Mouse (Mus musculus) lung, embryonic 14.5 days (tissue): Measurements from ENCODE around the gene Tmem201. TPM values are rescaled to one million over a fixed set of nuclear protein-coding genes. Genes with fewer than 3 reads are reported as not detected.

Source experiments
- ATAC-seq: fragments of 200-750 bp; cut with Nextera tagmentation; 2 replicates; pipeline ENCODE4 v1.8.0; 2017; ENCODE audit warnings: mild to moderate bottlenecking, moderate TSS enrichment, moderate library complexity; ENCODE audit not compliant: insufficient read depth
- DNase-seq: peaks from one replicate; pipeline ENCODE4 v3.0.0-alpha.2; 2015
- H3K27ac ChIP-seq: fragments of 300-500 bp; sonication (generic); 2 replicates; pipeline ENCODE4 v1.5.1; 2014; ENCODE audit warnings: low read depth, mild to moderate bottlenecking, moderate library complexity
- H3K27me3 ChIP-seq: fragments of 300-500 bp; sonication (generic); 2 replicates; pipeline ENCODE4 v1.6.1; 2014; ENCODE audit warnings: low read length, control low read depth; ENCODE audit not compliant: insufficient read depth
- H3K36me3 ChIP-seq: fragments of 300-500 bp; sonication (generic); 2 replicates; pipeline ENCODE4 v1.6.1; 2014; ENCODE audit warnings: control low read depth; ENCODE audit not compliant: insufficient read depth
- H3K4me1 ChIP-seq: fragments of 300-500 bp; sonication (generic); 2 replicates; pipeline ENCODE4 v1.6.1; 2014; ENCODE audit warnings: antibody characterized with exemption, control low read depth; ENCODE audit not compliant: insufficient read depth
- H3K4me2 ChIP-seq: fragments of 300-500 bp; sonication (generic); 2 replicates; pipeline ENCODE4 v1.6.1; 2014; ENCODE audit warnings: mild to moderate bottlenecking
- H3K4me3 ChIP-seq: fragments of 300-500 bp; sonication (generic); 2 replicates; pipeline ENCODE4 v1.5.1; 2014; ENCODE audit warnings: low read depth, low read length
- H3K9ac ChIP-seq: fragments of 300-500 bp; sonication (generic); 2 replicates; pipeline ENCODE4 v1.6.1; 2014
- H3K9me3 ChIP-seq: fragments of 300-500 bp; sonication (generic); 2 replicates; pipeline ENCODE4 v1.6.1; 2016; ENCODE audit warnings: low read depth, low read length, control low read depth
- CTCF ChIP-seq: IDR thresholded peaks from 2 replicates; pipeline ENCODE4 v1.5.1; 2016; ENCODE audit warnings: antibody characterized with exemption, low read depth
- WGBS: fragments of 180-500 bp; shearing (Covaris S2); extraction: QIAGEN DNeasy Blood & Tissue Kit; methylation state at CpG from one replicate; pipeline ENCODE4 v1.1.7; 2014; 5-methylcytosine and 5-hydroxymethylcytosine counted together
- polyA plus RNA-seq: library from polyadenylated mRNA; unstranded; fragments of >200 nt; fragmentation: Nextera tagmentation; extraction: Ambion mirVana; gene quantifications from 2 replicates; pipeline ENCODE4 v1.2.1, GENCODE M21; 2014

The Tmem201 gene
- polyA plus RNA-seq, 1 experiment from 2014 or later = 30.3 TPM

DNA sequence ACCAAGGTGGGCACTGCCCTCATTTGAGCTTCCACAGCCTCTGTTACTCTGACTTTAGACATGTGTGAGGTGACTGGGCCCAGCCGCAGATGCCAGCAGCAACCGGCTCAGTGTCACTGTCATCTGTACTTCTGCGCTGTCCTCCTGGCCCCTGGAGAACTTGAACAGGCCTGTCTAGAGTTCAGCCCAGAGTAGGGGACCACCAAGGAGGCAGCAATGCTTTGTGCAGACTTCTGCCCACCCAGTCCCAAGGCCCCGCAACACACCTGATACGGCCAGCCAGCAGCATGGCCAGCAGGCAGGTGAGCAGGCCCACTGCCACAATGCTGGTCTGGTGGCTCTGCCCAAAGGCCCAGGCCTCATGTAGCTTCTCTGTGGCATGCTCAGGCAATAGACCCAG, 10.2 kb downstream of the Tmem201 start:
- ATAC-seq = no peak
- WGBS = 93% methylated on average over 5 of the region's 5 CpGs
- Histone ChIP-seq H3K36me3 (peaks cover 87% of the 10 kb centered on the region), H3K4me1 (no peaks in the 10 kb centered on the region), H3K27me3 (no peaks in the 10 kb centered on the region), H3K9me3 (no peaks in the 10 kb centered on the region), H3K4me3 (no peak overlapping the region), H3K27ac (no peak overlapping the region), H3K4me2 (no peak overlapping the region), H3K9ac (no peak overlapping the region)
- no peak for DNase-seq
- TF ChIP-seq CTCF = no peak

DNA sequence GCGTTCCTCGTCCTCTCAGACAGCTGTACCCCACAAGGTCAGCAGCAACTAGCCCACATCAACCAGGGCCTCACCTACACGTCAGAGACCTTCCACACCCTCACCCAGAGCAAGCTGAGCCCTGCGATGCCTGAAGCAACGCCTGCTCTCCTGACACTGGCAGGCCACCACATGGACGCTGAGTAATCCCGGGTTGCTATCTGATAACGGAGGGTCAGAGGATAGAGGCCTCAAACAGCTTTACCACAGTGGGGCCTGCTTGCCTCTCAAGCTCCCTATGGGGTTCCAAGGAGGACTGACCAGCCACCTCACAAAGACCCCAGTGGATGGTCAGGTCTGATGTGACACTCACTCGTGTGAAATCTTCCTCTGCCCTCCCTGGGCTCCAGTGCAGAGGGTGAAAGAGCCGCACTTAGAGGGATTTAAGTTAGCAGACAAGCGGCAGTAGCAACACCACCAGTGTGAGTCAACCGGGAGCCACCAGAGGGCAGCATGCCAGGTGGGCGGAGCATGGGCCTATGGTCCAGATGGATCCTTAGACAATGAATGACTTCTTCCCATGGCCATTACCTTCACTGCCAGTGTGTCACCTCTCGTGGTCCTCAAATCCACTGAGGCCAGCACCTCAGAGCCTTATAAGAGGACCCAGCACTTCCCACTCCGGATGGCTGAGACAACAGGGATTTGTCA, 12.0 kb downstream of the Tmem201 start:
- WGBS = 59% methylated on average over 15 of the region's 15 CpGs
- TF ChIP-seq CTCF = peak; percentile 82

DNA sequence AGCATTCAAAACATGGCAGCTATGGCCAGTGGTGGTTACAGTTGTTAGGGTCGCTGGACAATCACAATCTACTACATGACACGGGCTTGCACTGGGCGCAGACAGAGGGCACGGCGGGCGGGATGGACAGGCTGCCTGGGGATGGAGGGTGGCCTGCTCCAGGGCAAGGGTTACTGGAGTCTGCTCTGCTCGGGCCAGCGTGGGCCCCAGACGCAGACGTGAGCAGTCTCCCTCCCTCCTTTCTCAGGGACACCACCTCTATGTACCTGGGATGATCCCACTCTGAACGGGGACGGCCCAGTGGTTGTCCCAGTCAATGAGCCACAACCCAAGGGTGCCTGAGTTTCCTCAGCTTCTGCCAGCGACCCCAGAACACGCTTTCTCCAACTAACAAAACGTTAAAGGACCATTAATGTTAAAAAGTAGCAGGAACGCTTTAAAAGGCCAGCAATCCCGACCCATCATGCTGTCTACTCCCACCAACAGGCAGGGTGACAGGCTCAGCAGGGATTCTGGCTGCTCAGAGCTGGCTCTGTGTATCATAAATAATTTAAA, 12.9 kb downstream of the Tmem201 start:
- Histone ChIP-seq H3K4me2 (no peak overlapping the region), H3K4me1 (no peaks in the 10 kb centered on the region), H3K36me3 (peaks cover 98% of the 10 kb centered on the region), H3K27ac (no peak overlapping the region), H3K27me3 (no peaks in the 10 kb centered on the region), H3K4me3 (no peak overlapping the region), H3K9me3 (no peaks in the 10 kb centered on the region), H3K9ac (no peak overlapping the region)
- DNase-seq (no peak), ATAC-seq (no peak)
- TF ChIP-seq CTCF = no peak
- 89% methylated on average over 17 of the region's 17 CpGs for WGBS

More for the DNA sequence above, 12.0 kb downstream of the Tmem201 start:
- Histone ChIP-seq H3K27ac (no peak overlapping the region), H3K36me3 (peaks cover 95% of the 10 kb centered on the region), H3K4me2 (no peak overlapping the region), H3K9ac (no peak overlapping the region), H3K9me3 (no peaks in the 10 kb centered on the region), H3K27me3 (no peaks in the 10 kb centered on the region), H3K4me3 (no peak overlapping the region), H3K4me1 (no peaks in the 10 kb centered on the region)
- ATAC-seq (no peak), DNase-seq (peak; percentile 85)

DNA sequence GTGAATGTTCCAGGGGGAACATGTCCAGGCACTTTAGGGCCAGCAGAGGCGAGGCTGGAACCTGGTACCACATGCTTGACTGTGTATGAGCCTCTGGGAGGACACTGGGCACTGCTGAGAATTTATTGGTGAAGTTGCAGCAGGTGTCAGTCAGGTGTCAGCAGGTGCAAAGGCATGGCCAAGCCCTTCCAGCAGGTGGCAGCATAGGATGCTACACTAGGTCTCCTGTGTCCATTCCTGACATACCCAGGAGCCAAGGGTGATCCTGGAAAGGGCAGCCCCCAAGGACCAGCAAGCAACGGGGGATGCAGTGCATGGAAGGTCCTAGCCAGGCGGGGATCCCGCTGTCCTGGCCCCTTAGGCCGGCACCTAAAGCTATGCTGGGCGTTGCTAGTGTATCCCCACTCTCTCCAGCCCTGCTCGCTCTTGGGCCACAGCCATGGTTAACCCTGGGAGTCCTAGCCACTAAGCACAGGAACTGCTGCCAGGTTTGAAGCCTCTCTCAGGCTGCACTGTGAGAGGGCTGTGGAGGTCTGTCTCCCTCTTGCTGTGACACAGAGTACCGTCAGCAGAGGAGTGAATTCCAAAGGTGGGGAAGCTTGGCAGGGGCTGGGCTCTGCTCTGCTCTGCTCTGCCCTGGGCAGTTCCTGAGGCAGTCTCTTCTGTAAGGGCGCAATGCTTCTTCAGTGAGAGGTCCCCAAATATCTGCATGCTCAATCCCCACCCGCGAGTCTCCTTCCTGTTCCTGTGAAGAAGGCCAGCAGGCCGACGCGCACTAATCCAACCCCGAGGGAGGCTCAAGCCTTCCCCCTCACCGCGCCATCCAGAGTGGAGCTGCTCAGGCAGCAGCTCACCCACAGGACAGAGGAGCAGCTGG, 13.8 kb downstream of the Tmem201 start:
- DNase-seq (peak; percentile 66), ATAC-seq (peak; percentile 9; the same call in 1 of the 2 replicates)
- H3K27ac ChIP-seq = no peak overlapping the region
- peaks cover 98% of the 10 kb centered on the region for H3K36me3 ChIP-seq
- H3K27me3 ChIP-seq = no peaks in the 10 kb centered on the region
- H3K9ac ChIP-seq = no peak overlapping the region
- TF ChIP-seq CTCF = peak; percentile 72
- 74% methylated on average over 17 of the region's 17 CpGs for WGBS
- H3K4me2 ChIP-seq = no peak overlapping the region
- no peaks in the 10 kb centered on the region for H3K9me3 ChIP-seq
- no peak overlapping the region for H3K4me3 ChIP-seq
- H3K4me1 ChIP-seq = no peaks in the 10 kb centered on the region

DNA sequence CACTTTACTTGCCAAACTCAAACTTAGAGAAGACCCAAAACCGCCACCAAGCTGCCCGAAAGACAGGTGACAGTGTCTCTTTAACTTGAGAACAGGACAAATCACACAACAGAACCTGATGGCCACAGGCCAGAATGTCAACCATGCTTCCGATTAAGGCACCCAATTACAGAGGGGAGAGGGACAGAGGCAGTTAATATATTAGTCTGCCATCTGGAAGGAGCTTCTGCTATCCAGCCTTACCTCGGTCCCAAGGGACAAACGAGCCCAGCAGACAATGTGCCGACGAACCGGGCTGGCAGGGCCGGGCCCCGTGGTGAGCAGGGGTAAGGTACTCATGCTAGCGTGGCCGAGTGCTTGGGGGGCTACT, 14.8 kb downstream of the Tmem201 start:
- no peak for DNase-seq
- Histone ChIP-seq H3K27me3 (no peaks in the 10 kb centered on the region), H3K27ac (no peak overlapping the region), H3K9me3 (no peaks in the 10 kb centered on the region), H3K4me3 (no peak overlapping the region), H3K4me1 (no peaks in the 10 kb centered on the region), H3K4me2 (no peak overlapping the region), H3K9ac (no peak overlapping the region), H3K36me3 (peaks cover 99% of the 10 kb centered on the region)
- 89% methylated on average over 12 of the region's 12 CpGs for WGBS
- ATAC-seq = no peak
- no peak for TF ChIP-seq CTCF

DNA sequence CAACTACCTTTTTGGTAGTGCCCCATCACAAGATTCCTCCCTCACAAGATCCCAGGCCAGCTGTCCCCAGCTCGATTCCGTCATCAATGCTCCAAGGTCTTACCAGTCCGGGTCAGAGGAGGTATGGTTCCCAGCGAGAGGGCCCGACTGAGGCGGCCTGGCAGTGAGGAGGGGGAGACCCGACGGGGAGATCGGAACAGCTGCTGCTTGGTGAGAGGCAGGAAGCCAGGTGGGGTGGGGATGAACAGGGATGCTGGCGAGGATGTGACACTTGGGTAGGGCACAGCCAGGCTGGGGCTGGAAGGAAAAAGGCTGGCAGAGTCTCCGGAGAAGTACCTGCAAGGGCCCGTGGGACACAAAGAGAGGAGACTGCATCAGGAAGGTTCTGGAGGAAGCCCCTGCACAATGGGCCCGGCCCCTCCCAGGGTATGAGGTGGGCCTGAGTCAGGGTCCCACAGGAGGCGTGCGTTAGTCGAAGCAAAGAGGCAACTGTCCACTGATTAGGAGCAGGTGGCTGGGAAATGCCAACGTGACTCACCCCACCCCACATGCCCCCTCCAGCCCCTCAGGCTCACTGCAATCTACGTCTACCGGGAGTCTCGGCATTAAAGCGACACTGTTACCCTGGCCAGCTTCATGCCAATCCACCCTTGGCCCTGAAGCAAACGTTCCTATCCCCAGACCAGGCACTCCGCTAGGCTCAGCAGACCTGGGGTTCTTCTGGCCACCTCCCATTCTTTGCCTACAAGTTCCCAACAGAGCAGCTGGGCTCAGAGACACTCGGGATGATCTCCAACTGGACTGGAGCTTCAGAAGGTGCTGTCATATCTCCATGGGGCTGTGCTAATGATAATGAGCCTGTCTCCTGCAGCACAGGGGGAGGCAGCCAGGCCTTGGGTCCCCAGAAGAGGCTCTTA, 15.5 kb downstream of the Tmem201 start:
- H3K9me3 ChIP-seq = no peaks in the 10 kb centered on the region
- H3K4me3 ChIP-seq = no peak overlapping the region
- no peaks in the 10 kb centered on the region for H3K4me1 ChIP-seq
- H3K4me2 ChIP-seq = no peak overlapping the region
- WGBS = 85% methylated on average over 24 of the region's 24 CpGs
- ATAC-seq (no peak), DNase-seq (no peak)
- no peak overlapping the region for H3K27ac ChIP-seq
- peaks cover 99% of the 10 kb centered on the region for H3K36me3 ChIP-seq
- H3K9ac ChIP-seq = no peak overlapping the region
- TF ChIP-seq CTCF = no peak
- no peaks in the 10 kb centered on the region for H3K27me3 ChIP-seq
